Mouse (Mus musculus): ENCODE measurements at regions not wholly inside any gene's neighbourhood (a gene's known extent, or its start where the extent isn't known, plus 50 kb on each side); places are given as distances from the start of the nearest gene placed in this dataset.

DNA sequence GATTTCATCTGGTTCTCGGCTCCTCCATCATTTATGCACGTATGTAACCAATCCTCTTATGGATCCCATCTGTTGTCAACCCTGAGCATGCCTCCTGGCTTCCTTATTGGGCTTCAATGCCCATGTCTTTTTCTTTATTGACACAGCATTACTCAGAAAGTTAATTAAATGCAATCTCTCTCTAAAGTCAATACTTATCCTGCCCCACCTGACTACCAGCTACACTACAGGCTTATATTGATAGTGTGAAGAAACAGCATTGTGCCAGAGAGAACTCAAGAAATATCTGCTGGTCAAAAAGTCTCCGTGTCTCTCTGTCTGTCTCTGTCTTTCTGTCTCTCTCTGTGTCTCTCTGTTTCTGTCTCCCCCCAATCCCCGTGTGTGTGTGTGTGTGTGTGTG lies 194.7 kb upstream of the Rfx3 start:
- H3K9ac ChIP-seq (ENCODE audit: control insufficient read depth, low read depth, low read length, poor library complexity, severe bottlenecking): no peak overlapping the region
- H3K79me2 ChIP-seq (ENCODE audit: control insufficient read depth, insufficient read depth, low read length, poor library complexity): no peaks in the 10 kb centered on the region
- DNase-seq (ENCODE audit: low read depth, low spot score): no peak
- no peak overlapping the region for H3K27ac ChIP-seq (ENCODE audit: control insufficient read depth, low read depth, low read length)
- H3K4me3 ChIP-seq (ENCODE audit: control insufficient read depth in 1 of 2, insufficient read depth in 1 of 2, low read depth in 2 of 2, low read length in 2 of 2): no peak overlapping the region
- H3K9me3 ChIP-seq (replicated peaks; ENCODE audit: insufficient read depth, low read length): no peaks in the 10 kb centered on the region
- no peaks in the 10 kb centered on the region for H3K36me3 ChIP-seq (ENCODE audit: control insufficient read depth in 1 of 2, insufficient read depth in 2 of 2, low read length in 2 of 2)
- no peaks in the 10 kb centered on the region for H3K4me1 ChIP-seq (ENCODE audit: control insufficient read depth in 1 of 2, insufficient read depth in 2 of 2, low read length in 2 of 2)
- TF ChIP-seq CTCF (IDR thresholded peaks at IDR 0.05 in 2 of 3, conservative IDR thresholded peaks at IDR 0.05 in 1 of 3; ENCODE audit: control insufficient read depth in 1 of 3, insufficient read depth in 1 of 3, low read depth in 2 of 3, low read length in 3 of 3, poor library complexity in 1 of 3, severe bottlenecking in 1 of 3) (no peak), POLR2A (IDR thresholded peaks at IDR 0.05; ENCODE audit: control insufficient read depth in 1 of 2, insufficient read depth in 1 of 2, low read depth in 1 of 2, low read length in 2 of 2, poor library complexity in 1 of 2) (no peak), E2F4 (IDR thresholded peaks at IDR 0.05; ENCODE audit: borderline replicate concordance, low read depth, low read length) (no peak), EP300 (IDR thresholded peaks at IDR 0.05; ENCODE audit: low read depth in 1 of 2, low read length in 2 of 2) (no peak), MXI1 (IDR thresholded peaks at IDR 0.05; ENCODE audit: low read depth, low read length) (no peak), MAZ (IDR thresholded peaks at IDR 0.05; ENCODE audit: low read depth, low read length) (no peak)
- no peaks in the 10 kb centered on the region for H3K27me3 ChIP-seq (ENCODE audit: control insufficient read depth in 1 of 2, insufficient read depth in 2 of 2, low read length in 2 of 2)

- no peak overlapping the region for H3K4me3 ChIP-seq (ENCODE audit: control insufficient read depth in 1 of 2, insufficient read depth in 1 of 2, low read depth in 2 of 2, low read length in 2 of 2)
- H3K27ac ChIP-seq (ENCODE audit: control insufficient read depth, low read depth, low read length): no peak overlapping the region
- no peaks in the 10 kb centered on the region for H3K4me1 ChIP-seq (ENCODE audit: control insufficient read depth in 1 of 2, insufficient read depth in 2 of 2, low read length in 2 of 2)
- no peak for DNase-seq (ENCODE audit: low read depth, low spot score)
- no peaks in the 10 kb centered on the region for H3K79me2 ChIP-seq (ENCODE audit: control insufficient read depth, insufficient read depth, low read length, poor library complexity)
- no peaks in the 10 kb centered on the region for H3K9me3 ChIP-seq (replicated peaks; ENCODE audit: insufficient read depth, low read length)
- no peak overlapping the region for H3K9ac ChIP-seq (ENCODE audit: control insufficient read depth, low read depth, low read length, poor library complexity, severe bottlenecking)
- no peaks in the 10 kb centered on the region for H3K27me3 ChIP-seq (ENCODE audit: control insufficient read depth in 1 of 2, insufficient read depth in 2 of 2, low read length in 2 of 2)
- no peaks in the 10 kb centered on the region for H3K36me3 ChIP-seq (ENCODE audit: control insufficient read depth in 1 of 2, insufficient read depth in 2 of 2, low read length in 2 of 2)
- TF ChIP-seq UBTF (IDR thresholded peaks at IDR 0.05; ENCODE audit: borderline replicate concordance, insufficient read depth, low read depth, low read length) (no peak), HCFC1 (IDR thresholded peaks at IDR 0.05; ENCODE audit: low read depth, low read length) (no peak), EP300 (IDR thresholded peaks at IDR 0.05; ENCODE audit: low read depth in 1 of 2, low read length in 2 of 2) (no peak), TBP (IDR thresholded peaks at IDR 0.05; ENCODE audit: low read depth, low read length) (no peak), MAX (IDR thresholded peaks at IDR 0.05; ENCODE audit: low read length) (no peak), ZKSCAN1 (IDR thresholded peaks at IDR 0.05; ENCODE audit: low read depth, low read length) (no peak), NELFE (IDR thresholded peaks at IDR 0.05; ENCODE audit: low read depth, low read length) (no peak), ETS1 (IDR thresholded peaks at IDR 0.05; ENCODE audit: low read depth, low read length) (no peak), TCF12 (IDR thresholded peaks at IDR 0.05; ENCODE audit: low read depth, low read length) (no peak), SMC3 (IDR thresholded peaks at IDR 0.05; ENCODE audit: low read depth, low read length) (no peak)
Measured at GRCm38 (mm10) chr19:28203719-28204118, 192.8 kb upstream of the Rfx3 start.

DNA sequence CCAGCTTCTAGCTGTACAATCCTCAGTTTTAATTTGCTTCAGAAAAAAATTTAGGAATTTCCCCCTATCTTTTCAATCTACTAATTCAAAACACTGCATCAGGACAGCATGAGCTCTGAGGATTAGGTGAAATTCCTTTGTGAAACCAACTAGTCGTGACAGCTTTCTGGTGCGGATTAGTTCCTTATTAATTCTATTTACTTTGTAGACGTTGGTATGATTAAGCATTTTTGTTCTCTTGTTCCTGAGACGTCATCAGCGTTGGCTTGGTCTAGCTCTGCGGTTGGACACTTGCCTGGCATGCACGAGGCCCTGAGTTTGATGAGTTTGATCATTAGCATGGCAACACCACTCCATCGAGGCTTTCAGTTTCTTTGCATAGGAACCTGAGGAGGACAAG lies 188.4 kb upstream of the Rfx3 start:
- DNase-seq (ENCODE audit: low read depth, low spot score): no peak
- no peaks in the 10 kb centered on the region for H3K27me3 ChIP-seq (ENCODE audit: control insufficient read depth in 1 of 2, insufficient read depth in 2 of 2, low read length in 2 of 2)
- H3K4me3 ChIP-seq (ENCODE audit: control insufficient read depth in 1 of 2, insufficient read depth in 1 of 2, low read depth in 2 of 2, low read length in 2 of 2): no peak overlapping the region
- no peak overlapping the region for H3K9ac ChIP-seq (ENCODE audit: control insufficient read depth, low read depth, low read length, poor library complexity, severe bottlenecking)
- no peaks in the 10 kb centered on the region for H3K36me3 ChIP-seq (ENCODE audit: control insufficient read depth in 1 of 2, insufficient read depth in 2 of 2, low read length in 2 of 2)
- H3K27ac ChIP-seq (ENCODE audit: control insufficient read depth, low read depth, low read length): no peak overlapping the region
- no peak for TF ChIP-seq POLR2A (IDR thresholded peaks at IDR 0.05; ENCODE audit: control insufficient read depth in 1 of 2, insufficient read depth in 1 of 2, low read depth in 1 of 2, low read length in 2 of 2, poor library complexity in 1 of 2)
- TF ChIP-seq POLR2AphosphoS5 (IDR thresholded peaks at IDR 0.05; ENCODE audit: borderline replicate concordance, low read depth, low read length): no peak
- no peak for TF ChIP-seq MXI1 (IDR thresholded peaks at IDR 0.05; ENCODE audit: low read depth, low read length)
- no peak for TF ChIP-seq RAD21 (IDR thresholded peaks at IDR 0.05; ENCODE audit: low read depth, low read length)
- TF ChIP-seq ZKSCAN1 (IDR thresholded peaks at IDR 0.05; ENCODE audit: low read depth, low read length): no peak
- no peak for TF ChIP-seq USF1 (IDR thresholded peaks at IDR 0.05; ENCODE audit: low read depth, low read length)
- no peak for TF ChIP-seq SMC3 (IDR thresholded peaks at IDR 0.05; ENCODE audit: low read depth, low read length)
- TF ChIP-seq POLR2AphosphoS2 (IDR thresholded peaks at IDR 0.05; ENCODE audit: low read length): no peak
- no peak for TF ChIP-seq TBP (IDR thresholded peaks at IDR 0.05; ENCODE audit: low read depth, low read length)
- no peaks in the 10 kb centered on the region for H3K9me3 ChIP-seq (replicated peaks; ENCODE audit: insufficient read depth, low read length)
- no peaks in the 10 kb centered on the region for H3K79me2 ChIP-seq (ENCODE audit: control insufficient read depth, insufficient read depth, low read length, poor library complexity)
- no peaks in the 10 kb centered on the region for H3K4me1 ChIP-seq (ENCODE audit: control insufficient read depth in 1 of 2, insufficient read depth in 2 of 2, low read length in 2 of 2)

Measured in MEL (cell line).